Mouse (Mus musculus): ENCODE measurements around the gene Lrrtm1. TPM values are rescaled to one million over a fixed set of nuclear protein-coding genes. Genes with fewer than 3 reads are reported as not detected.

Gene Lrrtm1
- total RNA-seq (2014; rRNA removed), result 69.7 and 70.0 TPM in 2 replicates
- 57.5 and 60.9 TPM in 2 replicates for polyA plus RNA-seq (2015; fragmentation: Nextera tagmentation; extraction: Ambion mirVana)

- DNase-seq (ENCODE audit: low spot score) (peak; percentile 91), ATAC-seq (peak; percentile 80)
- H3K27me3 ChIP-seq (ENCODE audit: insufficient read depth, low read length), result no peaks in the 10 kb centered on the region
- peak; percentile 55 for TF ChIP-seq CTCF (IDR thresholded peaks at IDR 0.05; ENCODE audit: low read depth)
- peak within 1 kb of the TSS; percentile 81 for H3K27ac ChIP-seq
- H3K4me2 ChIP-seq (ENCODE audit: low read depth, low read length), result peak within 1 kb of the TSS; percentile 87
- peak within 1 kb of the TSS; percentile 61 for H3K9ac ChIP-seq (replicated peaks; ENCODE audit: low read length)
- no peaks in the 10 kb centered on the region for H3K36me3 ChIP-seq (ENCODE audit: insufficient read depth, low read length)
- no peaks in the 10 kb centered on the region for H3K9me3 ChIP-seq (ENCODE audit: low read length)
- WGBS, result under 1% methylated on average over 53 of the region's 53 CpGs
- H3K4me3 ChIP-seq (ENCODE audit: low read length), result peak within 1 kb of the TSS; percentile 65
- H3K4me1 ChIP-seq (ENCODE audit: insufficient read depth, low read length), result no peaks in the 10 kb centered on the region
These were observed at the start of gene Lrrtm1 for GRCm38 (mm10) chr6:77242601-77243406. TSS of gene Lrrtm1 (plus strand) at chr6:77242689.

GRCm38 (mm10) chr6:77196650-77197049 lies 45.8 kb upstream of the Lrrtm1 start:
- Histone ChIP-seq H3K27me3 (ENCODE audit: insufficient read depth, low read length) (no peaks in the 10 kb centered on the region), H3K4me1 (ENCODE audit: insufficient read depth, low read length) (no peaks in the 10 kb centered on the region), H3K9me3 (ENCODE audit: low read length) (no peaks in the 10 kb centered on the region), H3K27ac (no peak overlapping the region), H3K4me3 (ENCODE audit: low read length) (no peak overlapping the region), H3K9ac (replicated peaks; ENCODE audit: low read length) (no peak overlapping the region), H3K36me3 (ENCODE audit: insufficient read depth, low read length) (no peaks in the 10 kb centered on the region), H3K4me2 (ENCODE audit: low read depth, low read length) (no peak overlapping the region)
- no peak for TF ChIP-seq CTCF (IDR thresholded peaks at IDR 0.05; ENCODE audit: low read depth)
- ATAC-seq, result no peak
- WGBS, result 76% methylated on average over 3 of the region's 3 CpGs
- DNase-seq (ENCODE audit: low spot score), result no peak

GRCm38 (mm10) chr6:77199375-77199774 lies 43.1 kb upstream of the Lrrtm1 start:
- H3K9ac ChIP-seq (replicated peaks; ENCODE audit: low read length), result no peak overlapping the region
- 25% methylated on average over 2 of the region's 2 CpGs for WGBS
- no peaks in the 10 kb centered on the region for H3K4me1 ChIP-seq (ENCODE audit: insufficient read depth, low read length)
- DNase-seq (ENCODE audit: low spot score), result no peak
- no peaks in the 10 kb centered on the region for H3K27me3 ChIP-seq (ENCODE audit: insufficient read depth, low read length)
- no peaks in the 10 kb centered on the region for H3K36me3 ChIP-seq (ENCODE audit: insufficient read depth, low read length)
- H3K4me3 ChIP-seq (ENCODE audit: low read length), result no peak overlapping the region
- no peak overlapping the region for H3K27ac ChIP-seq
- no peak overlapping the region for H3K4me2 ChIP-seq (ENCODE audit: low read depth, low read length)
- no peaks in the 10 kb centered on the region for H3K9me3 ChIP-seq (ENCODE audit: low read length)
- ATAC-seq, result no peak
- TF ChIP-seq CTCF (IDR thresholded peaks at IDR 0.05; ENCODE audit: low read depth), result no peak

GRCm38 (mm10) chr6:77209183-77209582 lies 33.3 kb upstream of the Lrrtm1 start:
- ATAC-seq (no peak), DNase-seq (ENCODE audit: low spot score) (no peak)
- WGBS, result 74% methylated on average over 1 of the region's 1 CpGs
- no peaks in the 10 kb centered on the region for H3K36me3 ChIP-seq (ENCODE audit: insufficient read depth, low read length)
- no peak overlapping the region for H3K9ac ChIP-seq (replicated peaks; ENCODE audit: low read length)
- no peaks in the 10 kb centered on the region for H3K27me3 ChIP-seq (ENCODE audit: insufficient read depth, low read length)
- H3K4me3 ChIP-seq (ENCODE audit: low read length), result no peak overlapping the region
- TF ChIP-seq CTCF (IDR thresholded peaks at IDR 0.05; ENCODE audit: low read depth), result no peak
- H3K4me2 ChIP-seq (ENCODE audit: low read depth, low read length), result no peak overlapping the region
- H3K27ac ChIP-seq, result no peak overlapping the region
- 0 out of 2 replicates have a peak, but pooled peaks cover 3% of the 10 kb centered on the region for H3K4me1 ChIP-seq (ENCODE audit: insufficient read depth, low read length)
- H3K9me3 ChIP-seq (ENCODE audit: low read length), result no peaks in the 10 kb centered on the region

GRCm38 (mm10) chr6:77209929-77210328 lies 32.6 kb upstream of the Lrrtm1 start:
- Histone ChIP-seq H3K27ac (no peak overlapping the region), H3K36me3 (ENCODE audit: insufficient read depth, low read length) (no peaks in the 10 kb centered on the region), H3K9me3 (ENCODE audit: low read length) (no peaks in the 10 kb centered on the region), H3K27me3 (ENCODE audit: insufficient read depth, low read length) (no peaks in the 10 kb centered on the region), H3K4me3 (ENCODE audit: low read length) (no peak overlapping the region), H3K9ac (replicated peaks; ENCODE audit: low read length) (no peak overlapping the region), H3K4me2 (ENCODE audit: low read depth, low read length) (no peak overlapping the region), H3K4me1 (ENCODE audit: insufficient read depth, low read length) (0 out of 2 replicates have a peak, but pooled peaks cover 3% of the 10 kb centered on the region)
- ATAC-seq (no peak), DNase-seq (ENCODE audit: low spot score) (no peak)
- TF ChIP-seq CTCF (IDR thresholded peaks at IDR 0.05; ENCODE audit: low read depth), result no peak
- 64% methylated on average over 3 of the region's 3 CpGs for WGBS

GRCm38 (mm10) chr6:77213757-77214409 lies 28.6 kb upstream of the Lrrtm1 start:
- 13% methylated on average over 3 of the region's 3 CpGs for WGBS
- DNase-seq (ENCODE audit: low spot score) (peak; percentile 35), ATAC-seq (0 out of 2 replicates have a peak, but pooled peaks have one; percentile 45)
- no peaks in the 10 kb centered on the region for H3K27me3 ChIP-seq (ENCODE audit: insufficient read depth, low read length)
- no peak overlapping the region for H3K4me2 ChIP-seq (ENCODE audit: low read depth, low read length)
- no peak overlapping the region for H3K27ac ChIP-seq
- H3K9me3 ChIP-seq (ENCODE audit: low read length), result no peaks in the 10 kb centered on the region
- no peak overlapping the region for H3K9ac ChIP-seq (replicated peaks; ENCODE audit: low read length)
- H3K36me3 ChIP-seq (ENCODE audit: insufficient read depth, low read length), result no peaks in the 10 kb centered on the region
- TF ChIP-seq CTCF (IDR thresholded peaks at IDR 0.05; ENCODE audit: low read depth), result no peak
- H3K4me1 ChIP-seq (ENCODE audit: insufficient read depth, low read length), result 0 out of 2 replicates have a peak, but pooled peaks cover 3% of the 10 kb centered on the region
- no peak overlapping the region for H3K4me3 ChIP-seq (ENCODE audit: low read length)

Data from hindbrain, postnatal 0 days (tissue).